9 mouse cellular contexts compared by ENCODE assay signal in genomic region chr12:97888801-97889455, GRCm38 (mm10).
A peak's percentile ranks its signal among the peaks of the same experiment; 100 is the strongest.
DNase-seq lines count a peak whose midpoint lies in the region; ATAC-seq lines count a peak whose summit lies in the region.
"Had no signal": no experiment of that assay in that cellular context is flagged by ENCODE, and none has a peak within 500 bp of the region (broad histone marks: within the 10 kb centered on the region; RNA-seq: fewer than 3 reads in every experiment).

No protein-coding gene starts in this region.

- DNase-seq in kidney, postnatal 14 days, result no peak
- DNase-seq in kidney, postnatal 25 days, result no peak
- no peak for DNase-seq in spleen, adult 12 weeks (ENCODE audit: low spot score)
- no peak for DNase-seq in urinary bladder, adult 2 months (ENCODE audit: low spot score)

- H3K27me3 ChIP-seq in kidney, embryonic 16.5 days (ENCODE audit: insufficient read depth, low read length), result no peaks in the 10 kb centered on the region
- H3K27me3 ChIP-seq in embryonic facial prominence, embryonic 12.5 days, result 0 out of 2 replicates have a peak, but pooled peaks cover 2% of the 10 kb centered on the region
- H3K27me3 ChIP-seq in hindbrain, embryonic 13.5 days, result 0 out of 2 replicates have a peak, but pooled peaks cover 3% of the 10 kb centered on the region
- no peaks in the 10 kb centered on the region for H3K27me3 ChIP-seq in neural tube, embryonic 12.5 days (replicated peaks)

- peak overlapping the region; percentile 26 for H3K4me2 ChIP-seq in kidney, embryonic 16.5 days (replicated peaks; ENCODE audit: low read depth, low read length)
- H3K4me2 ChIP-seq in embryonic facial prominence, embryonic 12.5 days (replicated peaks), result peak overlapping the region; percentile 39
- peak overlapping the region; percentile 22 for H3K4me2 ChIP-seq in hindbrain, embryonic 13.5 days
- peak overlapping the region; percentile 18; the same call in 1 of the 2 replicates for H3K4me2 ChIP-seq in neural tube, embryonic 12.5 days (replicated peaks)

- peak overlapping the region; percentile 5; the same call in 1 of the 2 replicates for H3K4me3 ChIP-seq in kidney, embryonic 16.5 days (ENCODE audit: low read length)
- no peak overlapping the region for H3K4me3 ChIP-seq in embryonic facial prominence, embryonic 12.5 days
- no peak overlapping the region for H3K4me3 ChIP-seq in hindbrain, embryonic 13.5 days
- no peak overlapping the region for H3K4me3 ChIP-seq in neural tube, embryonic 12.5 days

- H3K4me1 ChIP-seq in kidney, embryonic 16.5 days (ENCODE audit: insufficient read depth, low read length), result peaks cover 9% of the 10 kb centered on the region; the same call in 1 of the 2 replicates
- peaks cover 14% of the 10 kb centered on the region; the same call in 1 of the 2 replicates for H3K4me1 ChIP-seq in embryonic facial prominence, embryonic 12.5 days
- H3K4me1 ChIP-seq in hindbrain, embryonic 13.5 days (replicated peaks), result peaks cover 16% of the 10 kb centered on the region
- H3K4me1 ChIP-seq in neural tube, embryonic 12.5 days, result no peaks in the 10 kb centered on the region

- H3K9ac ChIP-seq in kidney, embryonic 16.5 days (replicated peaks; ENCODE audit: low read length), result no peak overlapping the region
- H3K9ac ChIP-seq in embryonic facial prominence, embryonic 12.5 days, result no peak overlapping the region
- no peak overlapping the region for H3K9ac ChIP-seq in hindbrain, embryonic 13.5 days
- H3K9ac ChIP-seq in neural tube, embryonic 12.5 days, result no peak overlapping the region

- no peaks in the 10 kb centered on the region for H3K9me3 ChIP-seq in kidney, embryonic 16.5 days (ENCODE audit: low read length)
- H3K9me3 ChIP-seq in embryonic facial prominence, embryonic 12.5 days, result no peaks in the 10 kb centered on the region
- no peaks in the 10 kb centered on the region for H3K9me3 ChIP-seq in hindbrain, embryonic 13.5 days
- H3K9me3 ChIP-seq in neural tube, embryonic 12.5 days, result no peaks in the 10 kb centered on the region

- 11% methylated on average over 12 of the region's 12 CpGs for WGBS in kidney, embryonic 16.5 days
- 11% methylated on average over 12 of the region's 12 CpGs for WGBS in embryonic facial prominence, embryonic 12.5 days
- 25% methylated on average over 12 of the region's 12 CpGs for WGBS in hindbrain, embryonic 13.5 days
- 29% methylated on average over 12 of the region's 12 CpGs for WGBS in neural tube, embryonic 12.5 days

- no peak overlapping the region for H3K27ac ChIP-seq in kidney, embryonic 16.5 days (ENCODE audit: low read length)
- no peak overlapping the region; the same call in 1 of the 2 replicates for H3K27ac ChIP-seq in embryonic facial prominence, embryonic 12.5 days
- no peak overlapping the region for H3K27ac ChIP-seq in hindbrain, embryonic 13.5 days
- no peak overlapping the region for H3K27ac ChIP-seq in neural tube, embryonic 12.5 days

- peak; percentile 59; the same call in 1 of the 2 replicates for ATAC-seq in kidney, embryonic 16.5 days (ENCODE audit: low FRiP score, low TSS enrichment)
- ATAC-seq in embryonic facial prominence, embryonic 12.5 days (ENCODE audit: insufficient number of reproducible peaks, insufficient read depth, low FRiP score, low TSS enrichment), result no peak
- 0 out of 2 replicates have a peak, but pooled peaks have one; percentile 39 for ATAC-seq in hindbrain, embryonic 13.5 days (ENCODE audit: low FRiP score)
- ATAC-seq in neural tube, embryonic 12.5 days (ENCODE audit: low FRiP score, low read depth), result 0 out of 2 replicates have a peak, but pooled peaks have one; percentile 53

- no peaks in the 10 kb centered on the region for H3K36me3 ChIP-seq in kidney, embryonic 16.5 days (ENCODE audit: insufficient read depth, low read length)
- no peaks in the 10 kb centered on the region for H3K36me3 ChIP-seq in embryonic facial prominence, embryonic 12.5 days
- H3K36me3 ChIP-seq in hindbrain, embryonic 13.5 days, result no peaks in the 10 kb centered on the region
- H3K36me3 ChIP-seq in neural tube, embryonic 12.5 days, result no peaks in the 10 kb centered on the region
- H3K36me3 ChIP-seq: G1E had no signal
